Mouse (Mus musculus) lung, embryonic 16.5 days (tissue): ENCODE results near the gene Tmem9. TPM values are rescaled to one million over a fixed set of nuclear protein-coding genes. Genes with fewer than 3 reads are reported as not detected.

ENCODE experiments used
- polyA plus RNA-seq: library from polyadenylated mRNA; unstranded; fragments of >200 nt; fragmentation: Nextera tagmentation; extraction: Ambion mirVana; gene quantifications from 2 replicates; pipeline ENCODE4 v1.2.1, GENCODE M21; 2015

The Tmem9 gene
- polyA plus RNA-seq, 1 experiment from 2014 or later: 171 TPM

Other genes with a start within 250 kb of the Tmem9 start
- 62.8 and 63.2 TPM in 2 replicates for gene Phlda3, start 242.0 kb upstream of the Tmem9 start, polyA plus RNA-seq
- 92.3 and 105 TPM in 2 replicates for gene Tnni1, start 228.7 kb upstream of the Tmem9 start, polyA plus RNA-seq
- gene Lad1, start 189.6 kb upstream of the Tmem9 start, polyA plus RNA-seq: 14.1 and 16.2 TPM in 2 replicates
- 130 and 158 TPM in 2 replicates for gene Tnnt2, start 171.8 kb upstream of the Tmem9 start, polyA plus RNA-seq
- gene Pkp1, start 88.9 kb upstream of the Tmem9 start, polyA plus RNA-seq: 0.57 and 1.0 TPM in 2 replicates
- gene Igfn1, start 1.8 kb upstream of the Tmem9 start, polyA plus RNA-seq: not detected in 2 replicates
- not detected in 2 replicates for gene Ascl5, start 42.7 kb downstream of the Tmem9 start, polyA plus RNA-seq
- 0.29 and 1.0 TPM in 2 replicates for gene Cacna1s, start 44.6 kb downstream of the Tmem9 start, polyA plus RNA-seq
- 2.2 and 2.6 TPM in 2 replicates for gene Kif21b, start 123.2 kb downstream of the Tmem9 start, polyA plus RNA-seq
- 0.24 TPM in 1 of 2 replicates, not detected in the other for gene Mroh3, start 204.7 kb downstream of the Tmem9 start, polyA plus RNA-seq
- gene Inava, start 226.1 kb downstream of the Tmem9 start, polyA plus RNA-seq: 15.2 and 15.3 TPM in 2 replicates